Mouse (Mus musculus): Measurements from ENCODE around the gene Cbx5.

Gene Cbx5

DNA sequence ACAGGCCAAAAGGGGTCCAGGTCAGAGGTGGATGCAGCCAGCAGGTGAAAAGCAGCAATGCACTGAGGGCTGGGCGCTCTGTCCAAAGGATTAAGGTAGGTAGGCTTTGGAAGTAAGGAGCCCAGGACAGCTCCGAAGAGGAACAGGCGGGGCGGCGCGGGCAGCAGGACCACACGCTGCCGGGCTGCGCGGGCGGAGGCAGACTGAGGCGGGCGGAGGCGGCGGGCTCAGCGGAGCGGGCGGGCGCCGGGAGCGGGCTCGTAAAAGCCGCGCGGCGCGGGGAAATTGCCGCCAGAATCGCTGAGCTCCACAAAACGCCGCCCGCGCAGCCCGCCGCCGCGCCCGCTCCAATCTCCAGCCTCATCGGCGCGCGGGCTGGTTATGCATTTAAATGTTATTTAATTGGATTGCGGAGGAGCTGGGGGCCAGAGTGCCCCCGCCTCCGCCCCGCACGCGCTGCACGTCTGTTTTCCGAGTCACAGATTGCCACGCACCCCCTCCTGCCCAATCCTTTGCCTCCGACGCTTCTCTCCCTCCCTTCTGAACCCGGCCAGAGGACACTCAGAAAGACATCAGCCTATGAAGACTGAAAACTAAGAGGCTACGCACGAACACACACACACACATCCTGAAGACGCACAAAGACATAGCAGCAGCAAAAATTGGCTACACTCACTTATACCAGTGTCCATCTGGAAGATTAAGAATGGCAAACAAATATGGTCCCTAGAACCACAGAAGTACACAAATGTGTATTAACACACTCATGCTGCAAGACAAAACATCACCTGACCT, 92.8 kb downstream of the Cbx5 start:
- no peak for DNase-seq (ENCODE audit: low read depth, low spot score)

DNA sequence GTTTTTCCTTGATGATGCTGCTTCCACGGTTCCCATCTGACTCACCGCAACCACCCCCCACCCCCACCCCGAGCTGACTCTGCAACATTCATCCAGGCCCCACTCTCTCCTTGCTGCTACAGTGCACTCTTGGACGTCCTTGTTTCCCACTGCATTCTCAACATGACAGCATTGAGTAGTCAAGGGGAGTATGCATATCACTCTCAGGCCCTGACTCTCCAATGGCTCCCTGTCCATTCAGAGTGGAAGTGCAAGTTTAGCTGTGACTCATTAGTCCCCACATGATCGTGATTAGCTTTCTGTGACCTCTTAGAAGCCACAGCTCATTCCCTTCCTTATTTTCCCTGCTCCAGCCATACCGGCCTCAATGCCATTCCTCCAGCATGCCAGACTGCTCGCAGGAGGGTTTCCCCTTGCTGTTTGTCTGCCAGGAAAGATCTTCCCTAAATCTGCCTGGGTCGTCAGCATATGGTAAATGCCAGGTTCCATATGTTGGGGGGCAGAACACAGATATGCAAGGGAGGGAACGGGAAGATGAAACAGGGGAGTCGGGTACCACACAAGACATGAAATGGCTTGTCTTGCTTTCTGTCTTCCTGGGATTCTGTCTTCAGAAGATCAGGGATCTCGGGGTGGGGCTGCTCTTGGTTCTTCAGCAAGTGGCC, 93.8 kb downstream of the Cbx5 start:
- no peak for DNase-seq (ENCODE audit: low read depth, low spot score)

GRCm38 (mm10) chr15:103144176-103144575, 95.4 kb downstream of the Cbx5 start:
- DNase-seq (ENCODE audit: low read depth, low spot score): no peak

All from WW6 (cell line).